Mouse (Mus musculus): ENCODE results near the gene Treh. TPM values are rescaled to one million over a fixed set of nuclear protein-coding genes. Genes with fewer than 3 reads are reported as not detected.

Gene Treh
- polyA plus RNA-seq, 1 experiment from 2014 or later: not detected

GRCm38 (mm10) chr9:44655098-44656066 lies 17.7 kb upstream of the Treh start:
- Histone ChIP-seq H3K4me3 (ENCODE audit: low read depth, low read length) (no peak overlapping the region), H3K36me3 (ENCODE audit: control insufficient read depth, insufficient read depth, low read length) (no peaks in the 10 kb centered on the region), H3K4me2 (ENCODE audit: low read depth, low read length) (no peak overlapping the region; the same call in 1 of the 2 replicates), H3K27ac (ENCODE audit: low read depth, low read length) (no peak overlapping the region), H3K9me3 (ENCODE audit: control insufficient read depth, low read length) (no peaks in the 10 kb centered on the region), H3K4me1 (ENCODE audit: control insufficient read depth, insufficient read depth, low read length) (no peaks in the 10 kb centered on the region), H3K27me3 (ENCODE audit: control insufficient read depth, insufficient read depth, low read length) (no peaks in the 10 kb centered on the region), H3K9ac (replicated peaks; ENCODE audit: low read depth, low read length) (no peak overlapping the region)
- WGBS: 25% methylated on average over 26 of the region's 26 CpGs
- no peak for ATAC-seq (ENCODE audit: low read depth)

- ATAC-seq (ENCODE audit: low read depth): no peak
- no peak overlapping the region for H3K4me3 ChIP-seq (ENCODE audit: low read depth, low read length)
- no peaks in the 10 kb centered on the region for H3K27me3 ChIP-seq (ENCODE audit: control insufficient read depth, insufficient read depth, low read length)
- no peak overlapping the region for H3K4me2 ChIP-seq (ENCODE audit: low read depth, low read length)
- no peak overlapping the region for H3K9ac ChIP-seq (replicated peaks; ENCODE audit: low read depth, low read length)
- no peak overlapping the region for H3K27ac ChIP-seq (ENCODE audit: low read depth, low read length)
- H3K36me3 ChIP-seq (ENCODE audit: control insufficient read depth, insufficient read depth, low read length): no peaks in the 10 kb centered on the region
- no peaks in the 10 kb centered on the region for H3K9me3 ChIP-seq (ENCODE audit: control insufficient read depth, low read length)
- no peaks in the 10 kb centered on the region for H3K4me1 ChIP-seq (ENCODE audit: control insufficient read depth, insufficient read depth, low read length)
- WGBS: 87% methylated on average over 6 of the region's 6 CpGs
Observed at GRCm38 (mm10) chr9:44663706-44664105, 9.3 kb upstream of the Treh start.

- Histone ChIP-seq H3K9me3 (ENCODE audit: control insufficient read depth, low read length) (no peaks in the 10 kb centered on the region), H3K27ac (ENCODE audit: low read depth, low read length) (no peak overlapping the region), H3K9ac (replicated peaks; ENCODE audit: low read depth, low read length) (no peak overlapping the region), H3K4me2 (ENCODE audit: low read depth, low read length) (no peak overlapping the region), H3K4me1 (ENCODE audit: control insufficient read depth, insufficient read depth, low read length) (no peaks in the 10 kb centered on the region), H3K4me3 (ENCODE audit: low read depth, low read length) (no peak overlapping the region), H3K27me3 (ENCODE audit: control insufficient read depth, insufficient read depth, low read length) (no peaks in the 10 kb centered on the region), H3K36me3 (ENCODE audit: control insufficient read depth, insufficient read depth, low read length) (no peaks in the 10 kb centered on the region)
- WGBS: 96% methylated on average over 5 of the region's 5 CpGs
- ATAC-seq (ENCODE audit: low read depth): no peak
Observed at GRCm38 (mm10) chr9:44671416-44671815, 1.6 kb upstream of the Treh start.

GRCm38 (mm10) chr9:44672291-44672865 lies 655 bp upstream of the Treh start:
- Histone ChIP-seq H3K9me3 (ENCODE audit: control insufficient read depth, low read length) (no peaks in the 10 kb centered on the region), H3K27ac (ENCODE audit: low read depth, low read length) (no peak overlapping the region), H3K4me1 (ENCODE audit: control insufficient read depth, insufficient read depth, low read length) (no peaks in the 10 kb centered on the region), H3K9ac (replicated peaks; ENCODE audit: low read depth, low read length) (no peak overlapping the region), H3K27me3 (ENCODE audit: control insufficient read depth, insufficient read depth, low read length) (no peaks in the 10 kb centered on the region), H3K4me3 (ENCODE audit: low read depth, low read length) (no peak overlapping the region), H3K4me2 (ENCODE audit: low read depth, low read length) (no peak overlapping the region), H3K36me3 (ENCODE audit: control insufficient read depth, insufficient read depth, low read length) (no peaks in the 10 kb centered on the region)
- ATAC-seq (ENCODE audit: low read depth): no peak
- WGBS: 70% methylated on average over 2 of the region's 2 CpGs

- H3K4me2 ChIP-seq (ENCODE audit: low read depth, low read length): no peak overlapping the region
- no peak overlapping the region for H3K9ac ChIP-seq (replicated peaks; ENCODE audit: low read depth, low read length)
- no peaks in the 10 kb centered on the region for H3K36me3 ChIP-seq (ENCODE audit: control insufficient read depth, insufficient read depth, low read length)
- H3K4me3 ChIP-seq (ENCODE audit: low read depth, low read length): no peak overlapping the region
- H3K4me1 ChIP-seq (ENCODE audit: control insufficient read depth, insufficient read depth, low read length): no peaks in the 10 kb centered on the region
- H3K27me3 ChIP-seq (ENCODE audit: control insufficient read depth, insufficient read depth, low read length): no peaks in the 10 kb centered on the region
- WGBS: 95% methylated on average over 2 of the region's 2 CpGs
- no peaks in the 10 kb centered on the region for H3K9me3 ChIP-seq (ENCODE audit: control insufficient read depth, low read length)
- ATAC-seq (ENCODE audit: low read depth): no peak
- H3K27ac ChIP-seq (ENCODE audit: low read depth, low read length): no peak overlapping the region
Observed at GRCm38 (mm10) chr9:44678288-44678871, 5.3 kb downstream of the Treh start.

GRCm38 (mm10) chr9:44679565-44679964 lies 6.5 kb downstream of the Treh start:
- Histone ChIP-seq H3K9ac (replicated peaks; ENCODE audit: low read depth, low read length) (no peak overlapping the region), H3K36me3 (ENCODE audit: control insufficient read depth, insufficient read depth, low read length) (no peaks in the 10 kb centered on the region), H3K27me3 (ENCODE audit: control insufficient read depth, insufficient read depth, low read length) (no peaks in the 10 kb centered on the region), H3K4me2 (ENCODE audit: low read depth, low read length) (no peak overlapping the region), H3K27ac (ENCODE audit: low read depth, low read length) (no peak overlapping the region), H3K4me3 (ENCODE audit: low read depth, low read length) (no peak overlapping the region), H3K9me3 (ENCODE audit: control insufficient read depth, low read length) (no peaks in the 10 kb centered on the region), H3K4me1 (ENCODE audit: control insufficient read depth, insufficient read depth, low read length) (no peaks in the 10 kb centered on the region)
- 54% methylated on average over 5 of the region's 5 CpGs for WGBS
- no peak for ATAC-seq (ENCODE audit: low read depth)

- H3K9me3 ChIP-seq (ENCODE audit: control insufficient read depth, low read length): no peaks in the 10 kb centered on the region
- ATAC-seq (ENCODE audit: low read depth): no peak
- H3K36me3 ChIP-seq (ENCODE audit: control insufficient read depth, insufficient read depth, low read length): peaks cover 8% of the 10 kb centered on the region
- H3K27ac ChIP-seq (ENCODE audit: low read depth, low read length): no peak overlapping the region
- no peaks in the 10 kb centered on the region for H3K27me3 ChIP-seq (ENCODE audit: control insufficient read depth, insufficient read depth, low read length)
- H3K4me2 ChIP-seq (ENCODE audit: low read depth, low read length): no peak overlapping the region
- no peak overlapping the region for H3K4me3 ChIP-seq (ENCODE audit: low read depth, low read length)
- WGBS: 90% methylated on average over 8 of the region's 8 CpGs
- H3K4me1 ChIP-seq (ENCODE audit: control insufficient read depth, insufficient read depth, low read length): peaks cover 16% of the 10 kb centered on the region
- no peak overlapping the region for H3K9ac ChIP-seq (replicated peaks; ENCODE audit: low read depth, low read length)
Observed at GRCm38 (mm10) chr9:44683046-44683445, 10.0 kb downstream of the Treh start.

GRCm38 (mm10) chr9:44685346-44686330 lies 12.6 kb downstream of the Treh start:
- Histone ChIP-seq H3K4me2 (ENCODE audit: low read depth, low read length) (no peak overlapping the region), H3K36me3 (ENCODE audit: control insufficient read depth, insufficient read depth, low read length) (peaks cover 22% of the 10 kb centered on the region), H3K27me3 (ENCODE audit: control insufficient read depth, insufficient read depth, low read length) (no peaks in the 10 kb centered on the region), H3K4me3 (ENCODE audit: low read depth, low read length) (no peak overlapping the region), H3K9ac (replicated peaks; ENCODE audit: low read depth, low read length) (no peak overlapping the region), H3K27ac (ENCODE audit: low read depth, low read length) (no peak overlapping the region), H3K9me3 (ENCODE audit: control insufficient read depth, low read length) (no peaks in the 10 kb centered on the region), H3K4me1 (ENCODE audit: control insufficient read depth, insufficient read depth, low read length) (peaks cover 16% of the 10 kb centered on the region)
- ATAC-seq (ENCODE audit: low read depth): peak; percentile 70; the same call in 1 of the 2 replicates
- WGBS: 28% methylated on average over 14 of the region's 14 CpGs
